Mouse (Mus musculus) MEL (cell line): ENCODE measurements at regions not wholly inside any gene's neighbourhood (a gene's known extent, or its start where the extent isn't known, plus 50 kb on each side); places are given as distances from the start of the nearest gene placed in this dataset.

Experiments
- DNase-seq: peaks from one replicate; pipeline ENCODE4 v3.0.0; 2011; ENCODE audit warnings: low read depth, low spot score
- H3K27ac ChIP-seq: 2 replicates; pipeline ENCODE4 v1.5.1; 2012; ENCODE audit warnings: low read depth, mild to moderate bottlenecking, control low read depth, low read length, moderate library complexity; ENCODE audit not compliant: control insufficient read depth
- H3K27me3 ChIP-seq, 2 experiments: fragments of 150-350 bp in 1 of 2; sonication (generic) in 1 of 2; 2 replicates each; pipeline ENCODE4 v1.6.1; 2012; ENCODE audit warnings: low read length in 2 of 2, mild to moderate bottlenecking in 2 of 2, improper control_type of control experiment in 1 of 2, moderate library complexity in 1 of 2; ENCODE audit not compliant: insufficient read depth in 2 of 2, control insufficient read depth in 1 of 2
- H3K36me3 ChIP-seq, 2 experiments: 2 replicates each; pipeline ENCODE4 v1.6.1; 2012 to 2014; ENCODE audit warnings: low read length in 2 of 2, improper control_type of control experiment in 1 of 2, inconsistent platforms in 1 of 2, mild to moderate bottlenecking in 1 of 2; ENCODE audit not compliant: insufficient read depth in 2 of 2, control insufficient read depth in 1 of 2
- H3K4me1 ChIP-seq, 2 experiments: fragments of 150-350 bp in 1 of 2; sonication (generic) in 1 of 2; 2 replicates each; pipeline ENCODE4 v1.6.1; 2012; ENCODE audit warnings: low read length in 2 of 2, improper control_type of control experiment in 1 of 2, mild to moderate bottlenecking in 1 of 2; ENCODE audit not compliant: insufficient read depth in 2 of 2, control insufficient read depth in 1 of 2
- H3K4me3 ChIP-seq, 2 experiments: fragments of 150-350 bp in 1 of 2; sonication (generic) in 1 of 2; 2 replicates each; pipeline ENCODE4 v1.5.1; 2012; ENCODE audit warnings: low read depth in 2 of 2, low read length in 2 of 2, mild to moderate bottlenecking in 2 of 2, moderate library complexity in 2 of 2, control low read depth in 1 of 2, improper control_type of control experiment in 1 of 2; ENCODE audit not compliant: control insufficient read depth in 1 of 2, insufficient read depth in 1 of 2
- H3K79me2 ChIP-seq: 2 replicates; pipeline ENCODE4 v1.6.1; 2012; ENCODE audit warnings: mild to moderate bottlenecking, low read length, moderate library complexity; ENCODE audit not compliant: control insufficient read depth, poor library complexity, insufficient read depth
- H3K9ac ChIP-seq: 2 replicates; pipeline ENCODE4 v1.6.1; 2012; ENCODE audit warnings: low read depth, mild to moderate bottlenecking, control low read depth, low read length, moderate library complexity; ENCODE audit not compliant: control insufficient read depth, poor library complexity, severe bottlenecking
- H3K9me3 ChIP-seq: fragments of 150-350 bp; sonication (generic); replicated peaks from 2 replicates; pipeline ENCODE4 v1.6.1; 2012; ENCODE audit warnings: mild to moderate bottlenecking, low read length, improper control_type of control experiment, moderate library complexity; ENCODE audit not compliant: insufficient read depth
- CTCF ChIP-seq, 3 experiments: IDR thresholded peaks in 2 of 3; conservative IDR thresholded peaks in 1 of 3; 2 replicates each; pipeline ENCODE4 v1.5.1; 2011 to 2012; ENCODE audit warnings: low read length in 3 of 3, low read depth in 2 of 3, mild to moderate bottlenecking in 2 of 3, improper control_type of control experiment in 1 of 3, inconsistent platforms in 1 of 3, mixed read lengths in 1 of 3, moderate library complexity in 1 of 3; ENCODE audit not compliant: control insufficient read depth in 1 of 3, insufficient read depth in 1 of 3, poor library complexity in 1 of 3, severe bottlenecking in 1 of 3
- GABPA ChIP-seq: IDR thresholded peaks from 2 replicates; pipeline ENCODE4 v1.6.1; 2012; ENCODE audit warnings: low read depth, mild to moderate bottlenecking, inconsistent platforms, low read length, improper control_type of control experiment, moderate library complexity
- HCFC1 ChIP-seq: IDR thresholded peaks from 2 replicates; pipeline ENCODE4 v1.6.1; 2012; ENCODE audit warnings: low read depth, mild to moderate bottlenecking, inconsistent platforms, low read length, improper control_type of control experiment, moderate library complexity
- MAZ ChIP-seq: IDR thresholded peaks from 2 replicates; pipeline ENCODE4 v1.6.1; 2012; ENCODE audit warnings: low read depth, mild to moderate bottlenecking, inconsistent platforms, low read length, improper control_type of control experiment
- MEF2A ChIP-seq: IDR thresholded peaks from 2 replicates; pipeline ENCODE4 v1.6.1; 2014; ENCODE audit warnings: low read depth, mild to moderate bottlenecking, inconsistent platforms, low read length, improper control_type of control experiment; ENCODE audit not compliant: poor library complexity, insufficient replicate concordance, severe bottlenecking; ENCODE audit errors: extremely low read depth
- POLR2AphosphoS2 ChIP-seq: IDR thresholded peaks from 2 replicates; pipeline ENCODE4 v1.6.1; 2011; ENCODE audit warnings: low read length, improper control_type of control experiment
- RAD21 ChIP-seq: IDR thresholded peaks from 2 replicates; pipeline ENCODE4 v1.6.1; 2011; ENCODE audit warnings: mild to moderate bottlenecking, low read depth, low read length, improper control_type of control experiment
- RCOR1 ChIP-seq: IDR thresholded peaks from 2 replicates; pipeline ENCODE4 v1.6.1; 2012; ENCODE audit warnings: low read depth, mild to moderate bottlenecking, inconsistent platforms, low read length, improper control_type of control experiment
- SMC3 ChIP-seq: IDR thresholded peaks from 2 replicates; pipeline ENCODE4 v1.6.1; 2011; ENCODE audit warnings: low read depth, low read length, improper control_type of control experiment
- TAL1 ChIP-seq: IDR thresholded peaks from 2 replicates; pipeline ENCODE4 v1.6.1; 2012; ENCODE audit warnings: mild to moderate bottlenecking, inconsistent platforms, low read length, moderate library complexity, mixed read lengths
- ZC3H11A ChIP-seq: IDR thresholded peaks from 2 replicates; pipeline ENCODE4 v1.6.1; 2012; ENCODE audit warnings: low read depth, mild to moderate bottlenecking, inconsistent platforms, low read length, improper control_type of control experiment
- ZMIZ1 ChIP-seq: IDR thresholded peaks from 2 replicates; pipeline ENCODE4 v1.6.1; 2012; ENCODE audit warnings: low read depth, mild to moderate bottlenecking, inconsistent platforms, low read length, improper control_type of control experiment, moderate library complexity
- ZNF384 ChIP-seq: IDR thresholded peaks from 2 replicates; pipeline ENCODE4 v1.6.1; 2012; ENCODE audit warnings: low read depth, mild to moderate bottlenecking, inconsistent platforms, low read length, improper control_type of control experiment

- peaks cover 0 to 42% of the 10 kb centered on the region in 2 experiments; a peak in 2 of 4 replicates for H3K36me3 ChIP-seq
- H3K4me1 ChIP-seq = peaks cover 21 to 66% of the 10 kb centered on the region in 2 experiments
- no peaks in the 10 kb centered on the region for H3K79me2 ChIP-seq
- H3K4me3 ChIP-seq = no peak overlapping the region
- DNase-seq = peak; percentile 31
- no peaks in the 10 kb centered on the region for H3K9me3 ChIP-seq
- TF ChIP-seq POLR2AphosphoS2 (no peak), ZNF384 (no peak), GABPA (no peak), TAL1 (no peak), ZC3H11A (no peak)
- H3K27me3 ChIP-seq = no peaks in the 10 kb centered on the region
- H3K27ac ChIP-seq = no peak overlapping the region
- H3K9ac ChIP-seq = no peak overlapping the region
Observed at GRCm38 (mm10) chr19:6664311-6664952, 121.6 kb upstream of the Slc22a12 start.

GRCm38 (mm10) chr19:6663391-6663790 is 120.6 kb upstream of the Slc22a12 start:
- H3K27ac ChIP-seq = no peak overlapping the region
- no peaks in the 10 kb centered on the region for H3K27me3 ChIP-seq
- peaks cover 23 to 64% of the 10 kb centered on the region in 2 experiments for H3K4me1 ChIP-seq
- peaks cover 0 to 45% of the 10 kb centered on the region in 2 experiments; a peak in 2 of 4 replicates for H3K36me3 ChIP-seq
- no peaks in the 10 kb centered on the region for H3K9me3 ChIP-seq
- peak; percentile 84 for DNase-seq
- no peak overlapping the region for H3K4me3 ChIP-seq
- H3K79me2 ChIP-seq = no peaks in the 10 kb centered on the region
- TF ChIP-seq MAZ (peak; percentile 81; the same call in 1 of the 2 replicates), SMC3 (peak; percentile 70), HCFC1 (no peak), MEF2A (no peak), RAD21 (peak; percentile 58), GABPA (no peak), RCOR1 (0 out of 2 replicates have a peak, but pooled peaks have one; percentile 7), CTCF (IDR thresholded peaks at IDR 0.05 in 2 of 3, conservative IDR thresholded peaks at IDR 0.05 in 1 of 3; ENCODE audit: control insufficient read depth in 1 of 3, insufficient read depth in 1 of 3, low read depth in 2 of 3, low read length in 3 of 3, poor library complexity in 1 of 3, severe bottlenecking in 1 of 3) (peak; percentile 89 to 94 (median 91)), ZMIZ1 (no peak), ZC3H11A (peak; percentile 30)
- no peak overlapping the region for H3K9ac ChIP-seq
